Mouse (Mus musculus): ENCODE measurements around the gene Suox. TPM values are rescaled to one million over a fixed set of nuclear protein-coding genes. Genes with fewer than 3 reads are reported as not detected.

Gene Suox
- 19.1 and 20.1 TPM in 2 replicates for polyA plus RNA-seq (2012; rRNA removed; ENCODE audit: low replicate concordance)

GRCm38 (mm10) chr10:128673763-128674468 lies at the start of gene Suox:
Gene Suox, minus strand, starts transcription at chr10:128674073.

GRCm38 (mm10) chr10:128704491-128705316 lies 30.8 kb upstream of the Suox start, which contains the start of gene Cdk2:
Gene Cdk2, minus strand, starts transcription at chr10:128705031.

GRCm38 (mm10) chr10:128703895-128704294 lies 30.0 kb upstream of the Suox start, which contains the start of gene Pmel:
Gene Pmel, plus strand, starts transcription at chr10:128704195.

GRCm38 (mm10) chr10:128695992-128696807 lies 22.3 kb upstream of the Suox start, which contains the start of gene Rab5b:
Gene Rab5b, minus strand, starts transcription at chr10:128696264.

GRCm38 (mm10) chr10:128645111-128646011 lies 28.5 kb downstream of the Suox start, which contains the start of gene Ikzf4:
Gene Ikzf4, minus strand, starts transcription at chr10:128645991.

GRCm38 (mm10) chr10:128626311-128627310 lies 47.3 kb downstream of the Suox start, which contains the start of gene Rps26:
Gene Rps26, minus strand, starts transcription at chr10:128626747.

Other genes starting within 250 kb of the Suox start
- 130 and 132 TPM in 2 replicates for gene Smarcc2, start 214.8 kb downstream of the Suox start, polyA plus RNA-seq (2012; rRNA removed; ENCODE audit: low replicate concordance)
- 1,396 and 2,043 TPM in 2 replicates for gene Myl6, start 179.9 kb downstream of the Suox start, polyA plus RNA-seq (2012; rRNA removed; ENCODE audit: low replicate concordance)
- gene Myl6b, start 175.4 kb downstream of the Suox start, polyA plus RNA-seq (2012; rRNA removed; ENCODE audit: low replicate concordance), result 7.8 and 14.7 TPM in 2 replicates
- 154 and 249 TPM in 2 replicates for gene Esyt1, start 148.2 kb downstream of the Suox start, polyA plus RNA-seq (2012; rRNA removed; ENCODE audit: low replicate concordance)
- gene Zc3h10, start 126.3 kb downstream of the Suox start, polyA plus RNA-seq (2012; rRNA removed; ENCODE audit: low replicate concordance), result 8.9 and 14.0 TPM in 2 replicates
- gene Rpl41, start 124.8 kb downstream of the Suox start, polyA plus RNA-seq (2012; rRNA removed; ENCODE audit: low replicate concordance), result 1,421 and 2,770 TPM in 2 replicates
- 20.3 and 36.9 TPM in 2 replicates for gene Pa2g4, start 108.1 kb downstream of the Suox start, polyA plus RNA-seq (2012; rRNA removed; ENCODE audit: low replicate concordance)
- 1.4 and 11.3 TPM in 2 replicates for gene Erbb3, start 84.4 kb downstream of the Suox start, polyA plus RNA-seq (2012; rRNA removed; ENCODE audit: low replicate concordance)
- 414 and 1,367 TPM in 2 replicates for gene Rps26, start 47.3 kb downstream of the Suox start, polyA plus RNA-seq (2012; rRNA removed; ENCODE audit: low replicate concordance)
- 0.50 and 4.4 TPM in 2 replicates for gene Ikzf4, start 28.1 kb downstream of the Suox start, polyA plus RNA-seq (2012; rRNA removed; ENCODE audit: low replicate concordance)
- gene Rab5b, start 22.2 kb upstream of the Suox start, polyA plus RNA-seq (2012; rRNA removed; ENCODE audit: low replicate concordance), result 105 and 117 TPM in 2 replicates
- 1.7 and 1.8 TPM in 2 replicates for gene Pmel, start 30.1 kb upstream of the Suox start, polyA plus RNA-seq (2012; rRNA removed; ENCODE audit: low replicate concordance)
- 28.8 and 36.7 TPM in 2 replicates for gene Cdk2, start 31.0 kb upstream of the Suox start, polyA plus RNA-seq (2012; rRNA removed; ENCODE audit: low replicate concordance)
- 26.3 and 33.2 TPM in 2 replicates for gene Dgka, start 70.8 kb upstream of the Suox start, polyA plus RNA-seq (2012; rRNA removed; ENCODE audit: low replicate concordance)
- 22.0 and 28.6 TPM in 2 replicates for gene Pym1, start 73.8 kb upstream of the Suox start, polyA plus RNA-seq (2012; rRNA removed; ENCODE audit: low replicate concordance)
- gene Mmp19, start 116.8 kb upstream of the Suox start, polyA plus RNA-seq (2012; rRNA removed; ENCODE audit: low replicate concordance), result 55.3 and 57.0 TPM in 2 replicates
- gene Dnajc14, start 130.0 kb upstream of the Suox start, polyA plus RNA-seq (2012; rRNA removed; ENCODE audit: low replicate concordance), result 20.8 and 24.6 TPM in 2 replicates
- gene Tmem198b, start 130.3 kb upstream of the Suox start, polyA plus RNA-seq (2012; rRNA removed; ENCODE audit: low replicate concordance), result 32.5 and 77.6 TPM in 2 replicates
- 6.4 and 8.4 TPM in 2 replicates for gene Sarnp, start 143.3 kb upstream of the Suox start, polyA plus RNA-seq (2012; rRNA removed; ENCODE audit: low replicate concordance)
- gene Ormdl2, start 147.6 kb upstream of the Suox start, polyA plus RNA-seq (2012; rRNA removed; ENCODE audit: low replicate concordance), result 62.6 and 75.6 TPM in 2 replicates
- gene Gdf11, start 217.6 kb upstream of the Suox start, polyA plus RNA-seq (2012; rRNA removed; ENCODE audit: low replicate concordance), result 3.2 and 15.4 TPM in 2 replicates
- gene Cd63, start 226.9 kb upstream of the Suox start, polyA plus RNA-seq (2012; rRNA removed; ENCODE audit: low replicate concordance), result 121 and 308 TPM in 2 replicates
- 36.0 and 47.3 TPM in 2 replicates for gene Rdh5, start 248.8 kb upstream of the Suox start, polyA plus RNA-seq (2012; rRNA removed; ENCODE audit: low replicate concordance)
- 237 and 349 TPM in 2 replicates for gene Bloc1s1, start 250.0 kb upstream of the Suox start, polyA plus RNA-seq (2012; rRNA removed; ENCODE audit: low replicate concordance)